Mouse (Mus musculus) bone marrow macrophage, adult 2 months (primary cell): ENCODE measurements around the gene Fbxo27. TPM values are rescaled to one million over a fixed set of nuclear protein-coding genes. Genes with fewer than 3 reads are reported as not detected.
A peak's percentile ranks its signal among the peaks of the same experiment; 100 is the strongest.
"Not testable (repeated sequence)": the region's sequence is repeated elsewhere in the genome, so short reads cannot be mapped to it uniquely, and the experiment has no call there.

Experiments used
- H3K27ac ChIP-seq: 2 replicates; pipeline ENCODE4 v1.5.1; 2012; ENCODE audit warnings: low read depth, low read length; ENCODE audit not compliant: insufficient read depth
- H3K4me1 ChIP-seq: 2 replicates; pipeline ENCODE4 v1.6.1; 2012; ENCODE audit warnings: low read length; ENCODE audit not compliant: control insufficient read depth, insufficient read depth
- H3K4me3 ChIP-seq: 2 replicates; pipeline ENCODE4 v1.5.1; 2012; ENCODE audit warnings: mild to moderate bottlenecking, low read length, moderate library complexity; ENCODE audit not compliant: insufficient read depth
- CTCF ChIP-seq: IDR thresholded peaks from 2 replicates; pipeline ENCODE4 v1.5.1; 2012; ENCODE audit warnings: low read depth, mild to moderate bottlenecking, low read length, moderate library complexity
- POLR2A ChIP-seq: IDR thresholded peaks from 2 replicates; pipeline ENCODE4 v1.6.1; 2012; ENCODE audit warnings: mild to moderate bottlenecking, low read depth, low read length, borderline replicate concordance
- polyA plus RNA-seq: library from polyadenylated mRNA; stranded (reverse); fragments of >200 nt; gene quantifications from 2 replicates; pipeline ENCODE4 v1.2.4, GENCODE M21; 2012; ENCODE audit not compliant: missing spikeins, insufficient read depth, insufficient read length

Fbxo27 gene
- polyA plus RNA-seq, 1 experiment = not detected

DNA sequence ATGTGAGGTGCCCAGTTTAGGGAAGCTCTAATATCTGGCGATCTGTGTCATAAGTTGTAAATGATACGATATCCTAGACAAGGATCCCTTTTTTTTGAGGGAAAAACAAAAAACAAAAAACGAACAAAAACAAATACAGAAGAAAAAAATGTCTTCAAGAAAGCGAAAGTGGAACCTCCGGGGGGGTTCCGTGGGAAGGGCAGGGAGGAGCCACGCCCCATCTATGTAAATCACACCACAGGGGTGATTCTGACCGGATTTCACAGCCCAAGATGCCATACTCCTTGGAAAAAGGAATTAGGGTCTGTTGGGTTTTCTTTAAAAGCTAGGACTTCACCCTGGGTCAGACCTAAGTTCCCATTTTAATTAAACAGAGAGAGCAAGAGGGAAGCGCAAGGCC lies 17.7 kb upstream of the Fbxo27 start:
- H3K4me1 ChIP-seq = peaks cover 10% of the 10 kb centered on the region
- TF ChIP-seq POLR2A = no peak
- no peak for TF ChIP-seq CTCF
- peak overlapping the region; percentile 39 for H3K4me3 ChIP-seq
- no peak overlapping the region for H3K27ac ChIP-seq

DNA sequence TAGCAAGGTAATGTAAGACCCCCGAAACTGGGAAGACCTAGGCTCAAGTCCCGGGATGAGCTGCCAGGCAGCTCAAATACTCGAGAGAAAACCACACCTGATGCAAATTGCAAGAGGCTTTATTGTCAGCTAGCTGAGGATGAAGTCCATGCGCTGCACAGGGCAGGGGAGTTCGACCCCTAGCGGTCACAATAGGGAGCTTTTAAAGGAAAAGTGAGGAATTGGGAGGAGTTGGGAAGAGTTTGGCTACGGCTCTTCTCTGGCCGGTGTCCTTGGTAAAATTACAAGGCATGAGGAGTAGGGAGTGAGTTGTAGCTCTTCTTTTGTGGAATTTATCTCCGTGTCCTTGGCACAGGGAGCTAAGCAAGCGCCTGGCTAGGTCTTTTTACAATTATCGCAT lies 16.9 kb upstream of the Fbxo27 start:
- no peak overlapping the region for H3K27ac ChIP-seq
- TF ChIP-seq POLR2A (no peak), CTCF (no peak)
- H3K4me3 ChIP-seq = no peak overlapping the region
- H3K4me1 ChIP-seq = peaks cover 10% of the 10 kb centered on the region

DNA sequence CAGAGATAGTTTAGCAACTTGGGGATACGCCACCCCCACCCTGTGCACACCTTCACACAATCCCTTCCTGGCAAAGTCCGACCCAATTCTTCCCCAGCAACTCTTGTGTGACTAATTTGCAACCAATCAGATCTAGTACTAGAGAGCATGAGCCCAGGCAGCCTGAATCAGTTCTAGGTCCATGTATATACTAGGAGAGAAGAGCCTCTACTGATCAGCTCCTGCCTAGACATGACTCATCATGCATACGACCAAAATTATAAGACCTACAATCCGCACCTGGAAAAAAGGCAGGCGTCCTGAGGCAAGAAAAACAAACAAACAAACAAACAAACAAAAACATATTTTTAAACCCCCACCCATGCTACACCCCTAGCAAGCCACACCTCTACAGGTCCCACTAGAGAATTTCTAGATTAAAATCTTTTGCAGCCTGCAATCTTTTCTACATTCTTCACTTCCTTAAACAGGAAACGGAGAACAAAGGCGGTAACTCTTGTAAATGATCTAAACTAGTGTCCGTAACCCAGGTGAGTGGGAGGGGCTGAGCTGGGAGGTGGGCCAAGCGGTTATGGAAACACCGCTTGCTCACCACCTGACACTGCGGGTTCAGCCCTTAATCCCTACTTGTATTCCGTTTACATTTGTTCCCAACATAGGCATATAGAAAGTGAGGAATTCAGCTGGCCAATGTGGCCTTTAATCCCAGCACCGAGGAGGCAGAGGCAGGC lies 15.7 kb upstream of the Fbxo27 start:
- H3K4me3 ChIP-seq = no peak overlapping the region
- no peak for TF ChIP-seq CTCF
- TF ChIP-seq POLR2A = no peak
- H3K4me1 ChIP-seq = peaks cover 6% of the 10 kb centered on the region; the same call in 1 of the 2 replicates
- H3K27ac ChIP-seq = no peak overlapping the region

DNA sequence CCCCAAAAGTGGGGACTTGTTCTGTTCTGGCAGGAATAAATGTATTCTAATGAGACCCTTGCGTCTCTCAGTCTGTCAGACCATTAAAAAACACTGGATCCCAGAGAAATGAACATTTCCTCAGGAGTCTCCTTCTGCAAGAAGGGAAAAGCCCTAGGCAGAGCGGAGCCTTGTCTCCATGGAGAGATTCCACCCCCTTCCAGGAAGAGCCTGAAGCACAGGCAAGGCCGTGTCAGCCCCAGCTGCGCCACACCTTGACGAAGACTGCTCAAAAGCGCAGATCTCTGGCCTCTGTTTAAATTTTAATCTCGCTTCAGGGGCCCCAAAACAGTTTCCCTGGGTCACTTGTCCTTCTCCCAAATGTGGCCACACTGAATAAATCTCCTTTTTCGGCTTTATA lies 15.0 kb upstream of the Fbxo27 start:
- Histone ChIP-seq H3K4me3 (no peak overlapping the region), H3K4me1 (peaks cover 6% of the 10 kb centered on the region; the same call in 1 of the 2 replicates), H3K27ac (no peak overlapping the region)
- no peak for TF ChIP-seq POLR2A
- no peak for TF ChIP-seq CTCF

DNA sequence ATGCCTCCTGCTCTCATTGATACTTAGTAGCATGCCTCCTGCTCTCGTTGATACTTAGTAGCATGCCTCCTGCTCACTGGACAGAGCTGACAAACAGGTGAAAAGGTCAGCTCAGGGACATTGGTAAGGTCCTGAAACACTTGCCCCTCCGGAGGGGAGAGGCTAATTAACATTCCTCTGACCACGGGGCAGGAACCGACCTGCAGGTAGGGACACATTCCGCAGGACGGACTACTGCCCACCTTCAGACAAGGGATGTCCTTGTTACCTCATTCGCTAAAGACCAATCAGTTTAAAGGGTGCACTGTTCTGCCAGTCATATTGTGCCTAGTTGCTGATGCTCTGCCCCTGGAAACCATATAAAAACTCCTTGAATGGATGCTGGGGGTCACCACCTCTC lies 1.6 kb upstream of the Fbxo27 start:
- TF ChIP-seq CTCF (no peak), POLR2A (no peak)
- Histone ChIP-seq H3K27ac (no peak overlapping the region), H3K4me3 (no peak overlapping the region), H3K4me1 (no peaks in the 10 kb centered on the region)

DNA sequence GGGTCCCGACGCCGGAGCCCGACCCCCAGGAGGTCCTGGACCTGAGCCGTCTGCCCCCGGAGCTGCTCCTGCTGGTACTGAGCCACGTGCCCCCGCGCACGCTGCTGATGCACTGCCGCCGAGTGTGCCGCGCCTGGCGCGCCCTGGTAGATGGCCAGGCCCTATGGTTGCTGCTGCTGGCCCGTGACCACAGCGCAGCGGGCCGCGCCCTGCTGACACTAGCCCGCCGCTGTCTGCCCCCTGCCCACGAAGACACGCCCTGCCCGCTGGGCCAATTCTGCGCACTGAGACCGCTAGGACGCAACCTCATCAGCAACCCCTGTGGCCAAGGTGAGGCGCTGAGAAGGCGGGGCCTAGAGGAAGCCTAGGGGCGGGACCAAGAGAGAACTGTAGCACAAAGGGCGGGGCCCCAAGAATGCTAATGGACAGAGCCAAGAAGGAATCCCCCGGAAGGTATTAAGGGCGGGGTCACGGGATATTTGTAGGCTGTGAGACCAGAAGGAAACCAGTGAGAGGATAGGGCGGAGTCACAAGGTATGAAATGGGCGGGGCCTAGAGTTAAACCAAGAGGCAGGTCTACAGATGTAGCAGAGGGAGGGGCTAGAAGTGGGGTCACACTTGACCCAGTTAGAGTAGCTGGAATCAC lies 795 bp downstream of the Fbxo27 start:
- Histone ChIP-seq H3K4me1 (no peaks in the 10 kb centered on the region), H3K4me3 (peak overlapping the region; percentile 53), H3K27ac (no peak overlapping the region)
- TF ChIP-seq POLR2A (no peak), CTCF (no peak)

DNA sequence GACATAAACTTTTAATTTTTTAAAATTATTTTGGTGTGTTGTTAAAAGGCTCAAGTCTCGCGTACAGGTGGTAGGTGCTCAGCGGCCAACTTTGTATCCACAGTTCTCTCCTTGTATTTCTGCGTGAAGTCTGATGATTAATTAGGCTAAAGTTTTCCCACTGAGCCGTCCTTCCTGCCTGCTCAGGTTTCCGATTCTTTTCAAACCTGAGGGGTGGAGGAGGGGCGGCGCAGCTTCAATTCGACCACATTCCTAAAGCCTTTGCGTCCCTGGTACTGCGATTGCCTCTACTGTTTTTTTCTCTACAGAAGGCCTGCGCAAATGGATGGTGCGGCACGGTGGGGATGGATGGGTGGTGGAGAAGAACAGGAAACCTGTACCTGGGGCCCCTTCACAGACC lies 1.8 kb downstream of the Fbxo27 start:
- H3K4me3 ChIP-seq = no peak overlapping the region
- H3K27ac ChIP-seq = no peak overlapping the region
- H3K4me1 ChIP-seq = no peaks in the 10 kb centered on the region
- no peak for TF ChIP-seq POLR2A
- TF ChIP-seq CTCF = no peak

DNA sequence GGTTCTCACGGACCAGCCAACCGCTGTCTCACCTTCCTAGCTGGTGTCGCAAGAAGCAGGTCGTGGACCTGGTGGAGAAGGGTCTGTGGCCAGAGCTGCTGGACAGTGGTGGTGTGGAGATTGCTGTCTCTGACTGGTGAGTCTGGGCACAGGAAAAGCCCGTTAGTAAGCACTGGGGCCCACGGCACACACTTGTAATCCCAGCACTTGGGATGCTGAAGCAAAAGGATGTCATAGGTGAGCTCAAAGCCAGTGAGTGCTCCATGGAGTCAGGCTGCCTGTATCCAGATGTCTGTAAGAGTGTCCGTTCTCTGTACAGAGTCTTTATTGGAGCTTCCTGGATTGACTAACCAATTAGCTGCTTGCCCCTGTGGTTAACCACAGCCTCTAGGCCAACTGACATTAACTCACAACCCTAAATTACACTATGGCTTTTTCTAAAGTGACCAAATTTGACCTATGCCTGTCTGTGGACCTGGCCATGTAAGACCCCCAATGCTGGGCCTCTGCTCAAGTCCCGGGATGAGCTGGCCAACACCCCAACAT lies 2.4 kb downstream of the Fbxo27 start:
- Histone ChIP-seq H3K4me3 (no peak overlapping the region), H3K4me1 (no peaks in the 10 kb centered on the region), H3K27ac (no peak overlapping the region)
- no peak for TF ChIP-seq POLR2A
- TF ChIP-seq CTCF = no peak

DNA sequence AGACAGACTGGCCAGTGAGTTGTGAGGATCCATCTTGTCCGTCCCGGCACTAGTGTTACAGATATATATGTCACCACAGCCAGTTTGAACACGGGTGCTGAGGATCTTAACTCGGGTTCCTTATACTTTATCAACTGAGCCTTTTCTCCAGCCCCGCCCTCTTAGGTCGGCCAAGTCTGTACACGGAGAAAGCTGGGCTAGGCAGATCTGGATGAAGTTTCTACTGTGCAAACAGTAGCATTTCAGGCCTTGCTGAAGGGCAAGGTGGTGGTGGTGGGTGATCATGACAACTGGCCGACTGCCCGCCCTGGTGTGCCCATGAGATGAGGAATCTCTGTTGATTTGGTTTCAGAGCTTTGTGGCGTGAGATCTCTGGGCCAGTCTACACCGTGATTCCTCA lies 4.6 kb downstream of the Fbxo27 start:
- Histone ChIP-seq H3K27ac (no peak overlapping the region), H3K4me1 (peaks cover under 1% of the 10 kb centered on the region; the same call in 1 of the 2 replicates), H3K4me3 (no peak overlapping the region)
- TF ChIP-seq POLR2A = no peak
- TF ChIP-seq CTCF = no peak

DNA sequence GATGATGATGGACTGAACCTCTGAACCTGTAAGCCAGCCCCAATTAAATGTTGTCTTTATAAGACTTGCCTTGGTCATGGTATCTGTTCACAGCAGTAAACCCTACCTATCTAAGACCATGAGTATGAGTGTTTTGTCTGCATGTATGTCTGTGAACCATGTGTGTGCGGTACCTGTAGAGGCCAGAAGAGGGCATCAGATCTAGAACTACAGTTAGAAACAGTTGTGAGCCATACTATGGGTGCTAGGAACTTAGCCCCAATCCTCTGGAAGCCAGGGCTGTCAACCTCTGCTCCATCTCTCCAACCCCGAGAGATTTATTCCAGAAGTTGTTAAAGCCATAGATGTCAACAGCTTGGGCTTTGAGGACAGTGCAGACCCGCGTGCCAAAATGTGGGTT lies 7.6 kb downstream of the Fbxo27 start:
- H3K4me1 ChIP-seq = peaks cover 7% of the 10 kb centered on the region
- TF ChIP-seq CTCF (no peak), POLR2A (no peak)
- no peak overlapping the region for H3K4me3 ChIP-seq
- H3K27ac ChIP-seq = no peak overlapping the region

DNA sequence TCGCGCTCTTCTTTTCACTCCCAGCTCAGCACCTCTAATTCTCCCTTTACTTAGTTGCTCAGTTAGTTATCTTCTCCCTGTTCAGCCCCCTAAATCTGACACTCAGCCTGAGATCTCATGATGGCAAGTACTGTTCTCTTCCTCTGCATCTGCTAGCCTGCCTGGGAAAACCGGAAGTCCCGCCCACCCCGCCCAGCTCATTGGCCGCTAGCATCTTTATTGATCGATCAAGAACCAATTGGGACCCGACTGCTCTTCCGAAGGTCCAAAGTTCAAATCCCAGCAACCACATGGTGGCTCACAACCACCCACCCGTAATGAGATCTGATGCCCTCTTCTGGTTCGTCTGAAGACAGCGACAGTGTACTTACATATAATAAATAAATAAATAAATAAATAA lies 8.7 kb downstream of the Fbxo27 start:
- H3K27ac ChIP-seq, H3K4me1 ChIP-seq, H3K4me3 ChIP-seq: not testable (repeated sequence)
